In the genomic region with DNA sequence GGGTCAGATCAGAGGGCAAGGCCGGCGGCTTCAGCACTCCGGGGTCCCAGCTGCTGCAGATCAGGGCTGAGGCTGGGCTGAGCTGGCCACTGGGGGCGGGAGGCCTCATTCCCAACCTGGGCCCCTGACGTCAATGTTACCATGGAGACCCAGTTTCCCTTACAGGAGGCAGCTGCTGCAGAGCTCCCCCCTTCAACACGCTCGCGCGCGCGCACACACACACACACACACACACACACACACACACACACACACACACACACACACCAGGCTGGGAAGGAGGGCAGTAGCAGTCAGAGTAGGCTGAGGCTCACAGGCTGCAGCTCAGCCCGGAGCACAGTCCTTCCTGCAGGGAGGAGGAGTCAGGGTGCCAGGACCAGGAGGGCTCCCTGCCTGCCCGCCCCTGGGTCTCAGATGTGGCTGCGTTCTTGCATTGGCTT, we compare ENCODE assay signal across 8 mouse cellular contexts. TPM values are rescaled to one million over a fixed set of nuclear protein-coding genes. Genes with fewer than 3 reads are reported as not detected.
DNase-seq lines count a peak whose midpoint lies in the region; ATAC-seq and TF ChIP-seq lines count a peak whose summit lies in the region.

No protein-coding gene starts in this region.

- H3K27ac ChIP-seq in forebrain, embryonic 10.5 days, result peak overlapping the region; percentile 85
- H3K27ac ChIP-seq in heart, embryonic 16.5 days (ENCODE audit: low read length), result no peak overlapping the region
- peak overlapping the region; percentile 80 for H3K27ac ChIP-seq in kidney, postnatal 0 days
- peak overlapping the region; percentile 52; the same call in 1 of the 2 replicates for H3K27ac ChIP-seq in limb, embryonic 14.5 days (replicated peaks; ENCODE audit: low read depth, low read length)
- H3K27ac ChIP-seq in midbrain, postnatal 0 days (ENCODE audit: low read depth, low read length), result peak overlapping the region; percentile 85
- 0 out of 2 replicates have a peak overlapping the region, but pooled peaks have one; percentile 18 for H3K27ac ChIP-seq in stomach, postnatal 0 days (replicated peaks)

- no peak for TF ChIP-seq EP300 in stomach, postnatal 0 days (optimal IDR thresholded peaks at IDR 0.05)

- DNase-seq in urinary bladder, postnatal 14 days (ENCODE audit: low spot score), result peak; percentile 60
- no peak for DNase-seq in urinary bladder, postnatal 10 days (ENCODE audit: low spot score)
- DNase-seq in forebrain, embryonic 10.5 days (ENCODE audit: extremely low spot score, low spot score), result peak; percentile 90
- peak; percentile 93 for DNase-seq in kidney, postnatal 0 days (ENCODE audit: low spot score)
- DNase-seq in limb, embryonic 14.5 days (ENCODE audit: low spot score), result peak; percentile 88
- DNase-seq in midbrain, postnatal 0 days (ENCODE audit: low spot score), result peak; percentile 95
- peak; percentile 75 for DNase-seq in stomach, postnatal 0 days (ENCODE audit: low spot score)

- H3K4me2 ChIP-seq in heart, embryonic 16.5 days (ENCODE audit: low read depth, low read length), result peak overlapping the region; percentile 44
- H3K4me2 ChIP-seq in kidney, postnatal 0 days (ENCODE audit: low read length), result peak overlapping the region; percentile 50
- H3K4me2 ChIP-seq in limb, embryonic 14.5 days (replicated peaks; ENCODE audit: low read depth, low read length, severe bottlenecking), result peak overlapping the region; percentile 49
- H3K4me2 ChIP-seq in midbrain, postnatal 0 days (ENCODE audit: low read depth, low read length, poor library complexity, severe bottlenecking), result peak overlapping the region; percentile 47
- H3K4me2 ChIP-seq in stomach, postnatal 0 days (replicated peaks; ENCODE audit: low read depth), result peak overlapping the region; percentile 42

- peak; percentile 75 for ATAC-seq in heart, embryonic 16.5 days (replicated peaks; ENCODE audit: extremely low read depth, insufficient read depth, low FRiP score)
- ATAC-seq in kidney, postnatal 0 days (replicated peaks; ENCODE audit: low FRiP score, low read depth), result peak; percentile 88
- peak; percentile 90 for ATAC-seq in limb, embryonic 14.5 days (ENCODE audit: low FRiP score, low read depth)
- peak; percentile 91 for ATAC-seq in midbrain, postnatal 0 days (ENCODE audit: low FRiP score)
- ATAC-seq in stomach, postnatal 0 days (ENCODE audit: low FRiP score, low TSS enrichment), result peak; percentile 74

- H3K9me3 ChIP-seq in forebrain, embryonic 10.5 days, result no peaks in the 10 kb centered on the region
- H3K9me3 ChIP-seq in heart, embryonic 16.5 days (replicated peaks; ENCODE audit: control insufficient read depth, low read length), result no peaks in the 10 kb centered on the region
- no peaks in the 10 kb centered on the region for H3K9me3 ChIP-seq in kidney, postnatal 0 days (replicated peaks; ENCODE audit: low read length)
- no peaks in the 10 kb centered on the region for H3K9me3 ChIP-seq in limb, embryonic 14.5 days (ENCODE audit: control insufficient read depth, low read length)
- no peaks in the 10 kb centered on the region for H3K9me3 ChIP-seq in midbrain, postnatal 0 days (ENCODE audit: low read length)
- no peaks in the 10 kb centered on the region for H3K9me3 ChIP-seq in stomach, postnatal 0 days (ENCODE audit: control insufficient read depth, low read length)

- TF ChIP-seq CTCF in kidney, postnatal 0 days (IDR thresholded peaks at IDR 0.05; ENCODE audit: low read depth), result peak; percentile 47
- TF ChIP-seq CTCF in midbrain, postnatal 0 days (IDR thresholded peaks at IDR 0.05), result peak; percentile 55
- peak; percentile 40; the same call in 1 of the 2 replicates for TF ChIP-seq CTCF in stomach, postnatal 0 days (IDR thresholded peaks at IDR 0.05; ENCODE audit: low read depth)

- H3K36me3 ChIP-seq in forebrain, embryonic 10.5 days (replicated peaks), result no peaks in the 10 kb centered on the region
- no peaks in the 10 kb centered on the region for H3K36me3 ChIP-seq in heart, embryonic 16.5 days (ENCODE audit: control insufficient read depth, insufficient read depth)
- no peaks in the 10 kb centered on the region for H3K36me3 ChIP-seq in kidney, postnatal 0 days (ENCODE audit: insufficient read depth, low read length)
- no peaks in the 10 kb centered on the region for H3K36me3 ChIP-seq in limb, embryonic 14.5 days (ENCODE audit: control insufficient read depth, insufficient read depth, low read length)
- no peaks in the 10 kb centered on the region for H3K36me3 ChIP-seq in midbrain, postnatal 0 days (ENCODE audit: insufficient read depth, low read length)
- H3K36me3 ChIP-seq in stomach, postnatal 0 days (ENCODE audit: control insufficient read depth, insufficient read depth, low read length), result no peaks in the 10 kb centered on the region

- no peak for TF ChIP-seq POLR2A in limb, embryonic 14.5 days (IDR thresholded peaks at IDR 0.05; ENCODE audit: borderline replicate concordance, extremely low read depth, insufficient read depth, insufficient read length)

- no peaks in the 10 kb centered on the region for H3K27me3 ChIP-seq in forebrain, embryonic 10.5 days (ENCODE audit: poor library complexity, severe bottlenecking)
- no peaks in the 10 kb centered on the region for H3K27me3 ChIP-seq in heart, embryonic 16.5 days (ENCODE audit: control insufficient read depth, insufficient read depth, low read length)
- no peaks in the 10 kb centered on the region for H3K27me3 ChIP-seq in kidney, postnatal 0 days (ENCODE audit: insufficient read depth, low read length)
- no peaks in the 10 kb centered on the region for H3K27me3 ChIP-seq in limb, embryonic 14.5 days (ENCODE audit: control insufficient read depth, insufficient read depth, low read length)
- H3K27me3 ChIP-seq in midbrain, postnatal 0 days (ENCODE audit: insufficient read depth, low read length), result no peaks in the 10 kb centered on the region
- no peaks in the 10 kb centered on the region for H3K27me3 ChIP-seq in stomach, postnatal 0 days (ENCODE audit: control insufficient read depth, insufficient read depth, low read length)

- peak overlapping the region; percentile 47 for H3K4me3 ChIP-seq in forebrain, embryonic 10.5 days
- 0 out of 2 replicates have a peak overlapping the region, but pooled peaks have one; percentile 5 for H3K4me3 ChIP-seq in heart, embryonic 16.5 days (ENCODE audit: low read length)
- H3K4me3 ChIP-seq in kidney, postnatal 0 days (replicated peaks; ENCODE audit: low read depth, low read length), result peak overlapping the region; percentile 18; the same call in 1 of the 2 replicates
- peak overlapping the region; percentile 15 for H3K4me3 ChIP-seq in limb, embryonic 14.5 days (replicated peaks; ENCODE audit: low read length)
- H3K4me3 ChIP-seq in midbrain, postnatal 0 days (ENCODE audit: low read depth, low read length), result peak overlapping the region; percentile 14; the same call in 1 of the 2 replicates
- H3K4me3 ChIP-seq in stomach, postnatal 0 days (ENCODE audit: low read depth, low read length), result no peak overlapping the region

- H3K9ac ChIP-seq in heart, embryonic 16.5 days (ENCODE audit: low read length), result no peak overlapping the region
- no peak overlapping the region for H3K9ac ChIP-seq in kidney, postnatal 0 days (ENCODE audit: low read depth, low read length)
- H3K9ac ChIP-seq in limb, embryonic 14.5 days (ENCODE audit: low read depth, low read length, severe bottlenecking), result 0 out of 2 replicates have a peak overlapping the region, but pooled peaks have one; percentile 38
- H3K9ac ChIP-seq in midbrain, postnatal 0 days (replicated peaks; ENCODE audit: low read length, poor library complexity, severe bottlenecking), result peak overlapping the region; percentile 54
- H3K9ac ChIP-seq in stomach, postnatal 0 days (ENCODE audit: low read length), result no peak overlapping the region; the same call in 1 of the 2 replicates

- peaks cover 19% of the 10 kb centered on the region for H3K4me1 ChIP-seq in forebrain, embryonic 10.5 days
- H3K4me1 ChIP-seq in heart, embryonic 16.5 days (ENCODE audit: control insufficient read depth, insufficient read depth, low read length), result peaks cover 2% of the 10 kb centered on the region; the same call in 1 of the 2 replicates
- H3K4me1 ChIP-seq in kidney, postnatal 0 days (replicated peaks; ENCODE audit: insufficient read depth, low read length), result peaks cover 6% of the 10 kb centered on the region; the same call in 1 of the 2 replicates
- H3K4me1 ChIP-seq in limb, embryonic 14.5 days (ENCODE audit: control insufficient read depth, insufficient read depth, low read length), result peaks cover 9% of the 10 kb centered on the region
- H3K4me1 ChIP-seq in midbrain, postnatal 0 days (ENCODE audit: insufficient read depth, low read length), result no peaks in the 10 kb centered on the region
- no peaks in the 10 kb centered on the region for H3K4me1 ChIP-seq in stomach, postnatal 0 days (replicated peaks; ENCODE audit: control insufficient read depth, insufficient read depth)

- WGBS in forebrain, embryonic 10.5 days, result 2% methylated on average over 8 of the region's 14 CpGs
- 2% methylated on average over 13 of the region's 14 CpGs for WGBS in heart, embryonic 16.5 days
- WGBS in kidney, postnatal 0 days, result under 1% methylated on average over 13 of the region's 14 CpGs
- under 1% methylated on average over 13 of the region's 14 CpGs for WGBS in limb, embryonic 14.5 days
- WGBS in midbrain, postnatal 0 days, result 0% methylated on average over 8 of the region's 14 CpGs
- WGBS in stomach, postnatal 0 days, result under 1% methylated on average over 10 of the region's 14 CpGs

RNA-seq across cellular contexts. Expression of a gene that starts 27.7 kb away (rescaled TPM):
- polyA plus RNA-seq in forebrain, embryonic 10.5 days (2016; fragmentation: Nextera tagmentation; extraction: Ambion mirVana), result 6.1 and 6.2 TPM in 2 replicates
- 7.0 and 7.2 TPM in 2 replicates for polyA plus RNA-seq in heart, embryonic 16.5 days (2015; fragmentation: Nextera tagmentation; extraction: Ambion mirVana)
- 7.3 and 8.0 TPM in 2 replicates for polyA plus RNA-seq in kidney, postnatal 0 days (2015; fragmentation: Nextera tagmentation; extraction: Ambion mirVana)
- polyA plus RNA-seq in limb, embryonic 14.5 days (2012; rRNA removed), result 3.6 and 3.8 TPM in 2 replicates
- polyA plus RNA-seq in limb, embryonic 14.5 days (2014; fragmentation: Nextera tagmentation; extraction: Ambion mirVana), result 3.2 and 5.6 TPM in 2 replicates
- 2.4 and 2.6 TPM in 2 replicates for total RNA-seq in midbrain, postnatal 0 days (2014; rRNA removed)
- polyA plus RNA-seq in midbrain, postnatal 0 days (2015; fragmentation: Nextera tagmentation; extraction: Ambion mirVana), result 1.5 and 1.9 TPM in 2 replicates
- 2.3 and 2.4 TPM in 2 replicates for polyA plus RNA-seq in stomach, postnatal 0 days (2015; fragmentation: Nextera tagmentation; extraction: Ambion mirVana)

Comparison
In these comparisons a context has a peak if more than half of its experiments do, and no peak if none do; other contexts are left out.
1. H3K9ac ChIP-seq: peak in limb, embryonic 14.5 days (single experiment) and midbrain, postnatal 0 days (single experiment); none in heart, embryonic 16.5 days (single experiment), kidney, postnatal 0 days (single experiment) and stomach, postnatal 0 days (single experiment).
2. Peak in every context shown above with its lines, with median percentiles within 50 percentile points of each other: ATAC-seq, H3K4me2 ChIP-seq and CTCF ChIP-seq.